Mouse (Mus musculus): Measurements from ENCODE around the gene Bnipl. TPM values are rescaled to one million over a fixed set of nuclear protein-coding genes. Genes with fewer than 3 reads are reported as not detected.

The Bnipl gene
- total and polyA plus RNA-seq, 2 experiments from 2014 or later, result not detected

- no peaks in the 10 kb centered on the region for H3K9me3 ChIP-seq (ENCODE audit: low read length)
- DNase-seq (ENCODE audit: low spot score) (peak; percentile 18), ATAC-seq (peak; percentile 0; the same call in 1 of the 2 replicates)
- peak overlapping the region; percentile 67 for H3K9ac ChIP-seq (replicated peaks; ENCODE audit: low read length)
- no peaks in the 10 kb centered on the region for H3K27me3 ChIP-seq (ENCODE audit: insufficient read depth, low read length)
- no peaks in the 10 kb centered on the region for H3K36me3 ChIP-seq (ENCODE audit: insufficient read depth, low read length)
- H3K4me2 ChIP-seq (ENCODE audit: low read depth, low read length), result peak overlapping the region; percentile 86
- peaks cover 6% of the 10 kb centered on the region; the same call in 1 of the 2 replicates for H3K4me1 ChIP-seq (ENCODE audit: insufficient read depth, low read length)
- under 1% methylated on average over 11 of the region's 11 CpGs for WGBS
- TF ChIP-seq CTCF (IDR thresholded peaks at IDR 0.05; ENCODE audit: low read depth), result no peak
- peak overlapping the region; percentile 90 for H3K27ac ChIP-seq
- peak overlapping the region; percentile 70 for H3K4me3 ChIP-seq (ENCODE audit: low read length)
These were observed 31.4 kb upstream of the Bnipl start for GRCm38 (mm10) chr3:95282381-95282864.

GRCm38 (mm10) chr3:95281216-95282126, 30.5 kb upstream of the Bnipl start, which contains the start of the genes Mindy1 and Prune1:
TSS of gene Mindy1 (plus strand) at chr3:95281345.
TSS of gene Prune1 (minus strand) at chr3:95282076.
- Histone ChIP-seq H3K27ac (peak within 1 kb of the TSS; percentile 90), H3K27me3 (ENCODE audit: insufficient read depth, low read length) (no peaks in the 10 kb centered on the region), H3K9ac (replicated peaks; ENCODE audit: low read length) (peak within 1 kb of the TSS; percentile 82), H3K9me3 (ENCODE audit: low read length) (no peaks in the 10 kb centered on the region), H3K36me3 (ENCODE audit: insufficient read depth, low read length) (no peaks in the 10 kb centered on the region), H3K4me2 (ENCODE audit: low read depth, low read length) (peak within 1 kb of the TSS; percentile 86), H3K4me1 (ENCODE audit: insufficient read depth, low read length) (peaks cover 6% of the 10 kb centered on the region; the same call in 1 of the 2 replicates), H3K4me3 (ENCODE audit: low read length) (peak within 1 kb of the TSS; percentile 70)
- WGBS, result under 1% methylated on average over 53 of the region's 53 CpGs
- peak; percentile 92 for ATAC-seq
- DNase-seq (ENCODE audit: low spot score), result peak; percentile 99
- TF ChIP-seq CTCF (IDR thresholded peaks at IDR 0.05; ENCODE audit: low read depth), result peak; percentile 59

GRCm38 (mm10) chr3:95280747-95281146, 29.8 kb upstream of the Bnipl start:
- ATAC-seq, result no peak
- H3K9me3 ChIP-seq (ENCODE audit: low read length), result no peaks in the 10 kb centered on the region
- no peaks in the 10 kb centered on the region for H3K27me3 ChIP-seq (ENCODE audit: insufficient read depth, low read length)
- 22% methylated on average over 8 of the region's 8 CpGs for WGBS
- peaks cover 6% of the 10 kb centered on the region; the same call in 1 of the 2 replicates for H3K4me1 ChIP-seq (ENCODE audit: insufficient read depth, low read length)
- peak overlapping the region; percentile 90 for H3K27ac ChIP-seq
- TF ChIP-seq CTCF (IDR thresholded peaks at IDR 0.05; ENCODE audit: low read depth), result no peak
- H3K4me2 ChIP-seq (ENCODE audit: low read depth, low read length), result peak overlapping the region; percentile 86
- peak; percentile 51 for DNase-seq (ENCODE audit: low spot score)
- no peaks in the 10 kb centered on the region for H3K36me3 ChIP-seq (ENCODE audit: insufficient read depth, low read length)
- H3K9ac ChIP-seq (replicated peaks; ENCODE audit: low read length), result peak overlapping the region; percentile 82
- peak overlapping the region; percentile 70 for H3K4me3 ChIP-seq (ENCODE audit: low read length)

GRCm38 (mm10) chr3:95277149-95277551, 26.2 kb upstream of the Bnipl start:
- DNase-seq (ENCODE audit: low spot score), result no peak
- ATAC-seq, result no peak
- TF ChIP-seq CTCF (IDR thresholded peaks at IDR 0.05; ENCODE audit: low read depth), result no peak
- H3K4me3 ChIP-seq (ENCODE audit: low read length), result no peak overlapping the region
- H3K27me3 ChIP-seq (ENCODE audit: insufficient read depth, low read length), result no peaks in the 10 kb centered on the region
- H3K36me3 ChIP-seq (ENCODE audit: insufficient read depth, low read length), result 0 out of 2 replicates have a peak, but pooled peaks cover 1% of the 10 kb centered on the region
- no peak overlapping the region for H3K27ac ChIP-seq
- H3K9me3 ChIP-seq (ENCODE audit: low read length), result no peaks in the 10 kb centered on the region
- no peaks in the 10 kb centered on the region for H3K4me1 ChIP-seq (ENCODE audit: insufficient read depth, low read length)
- H3K4me2 ChIP-seq (ENCODE audit: low read depth, low read length), result no peak overlapping the region
- WGBS, result 82% methylated on average over 1 of the region's 1 CpGs
- no peak overlapping the region for H3K9ac ChIP-seq (replicated peaks; ENCODE audit: low read length)

DNA sequence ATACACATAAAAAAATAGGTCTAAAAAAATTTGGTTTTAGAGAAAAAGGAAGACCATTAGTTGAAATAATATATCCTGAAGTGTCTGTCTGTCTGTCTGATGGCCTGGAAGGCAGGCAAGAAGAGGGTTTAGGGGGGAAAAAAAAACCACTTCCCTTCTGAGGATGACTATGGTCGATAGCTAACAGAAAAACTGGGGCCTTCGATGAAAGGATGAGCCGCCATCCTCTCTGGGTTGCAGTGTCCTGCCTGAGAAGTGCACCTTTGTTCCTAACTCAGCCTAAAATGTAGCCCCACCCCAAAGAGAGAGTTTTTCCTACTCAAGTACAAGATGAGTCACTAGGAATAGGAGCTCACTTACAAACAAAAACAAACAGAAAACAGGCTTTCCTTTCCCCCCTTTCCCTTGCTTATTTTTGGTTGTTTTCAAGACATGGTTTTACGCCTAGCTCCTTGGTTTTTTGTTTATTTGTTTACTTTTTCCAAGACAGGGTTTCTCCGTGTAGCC, 25.5 kb upstream of the Bnipl start:
- no peak for DNase-seq (ENCODE audit: low spot score)
- 84% methylated on average over 5 of the region's 5 CpGs for WGBS
- no peak overlapping the region for H3K4me3 ChIP-seq (ENCODE audit: low read length)
- no peak overlapping the region for H3K4me2 ChIP-seq (ENCODE audit: low read depth, low read length)
- H3K27ac ChIP-seq, result no peak overlapping the region
- no peak overlapping the region for H3K9ac ChIP-seq (replicated peaks; ENCODE audit: low read length)
- no peaks in the 10 kb centered on the region for H3K27me3 ChIP-seq (ENCODE audit: insufficient read depth, low read length)
- no peaks in the 10 kb centered on the region for H3K4me1 ChIP-seq (ENCODE audit: insufficient read depth, low read length)
- 0 out of 2 replicates have a peak, but pooled peaks cover 3% of the 10 kb centered on the region for H3K36me3 ChIP-seq (ENCODE audit: insufficient read depth, low read length)
- no peaks in the 10 kb centered on the region for H3K9me3 ChIP-seq (ENCODE audit: low read length)
- no peak for TF ChIP-seq CTCF (IDR thresholded peaks at IDR 0.05; ENCODE audit: low read depth)
- no peak for ATAC-seq

DNA sequence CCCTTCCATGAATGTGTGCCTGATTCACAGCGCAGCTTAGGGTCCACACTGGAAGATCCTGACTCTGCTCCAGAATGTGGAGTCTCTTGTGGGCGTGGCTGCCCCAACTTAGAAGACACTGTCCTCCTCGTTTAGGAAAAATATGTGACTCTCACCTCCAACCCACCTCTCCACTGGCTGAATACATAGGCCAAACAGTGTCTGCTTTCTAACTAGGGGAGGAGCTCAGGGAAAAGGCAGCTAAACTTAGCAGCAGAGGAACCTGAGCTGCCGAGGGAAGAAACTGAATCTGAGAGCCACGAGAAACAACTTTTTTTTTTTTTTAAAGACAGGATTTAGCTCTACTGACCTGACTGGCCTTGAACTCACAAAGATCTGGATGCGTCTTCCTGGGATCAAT, 24.2 kb upstream of the Bnipl start:
- no peak overlapping the region for H3K9ac ChIP-seq (replicated peaks; ENCODE audit: low read length)
- no peaks in the 10 kb centered on the region for H3K4me1 ChIP-seq (ENCODE audit: insufficient read depth, low read length)
- no peak overlapping the region for H3K27ac ChIP-seq
- no peak for TF ChIP-seq CTCF (IDR thresholded peaks at IDR 0.05; ENCODE audit: low read depth)
- DNase-seq (ENCODE audit: low spot score) (no peak), ATAC-seq (no peak)
- 79% methylated on average over 6 of the region's 6 CpGs for WGBS
- H3K4me2 ChIP-seq (ENCODE audit: low read depth, low read length), result no peak overlapping the region
- H3K27me3 ChIP-seq (ENCODE audit: insufficient read depth, low read length), result no peaks in the 10 kb centered on the region
- H3K4me3 ChIP-seq (ENCODE audit: low read length), result no peak overlapping the region
- no peaks in the 10 kb centered on the region for H3K9me3 ChIP-seq (ENCODE audit: low read length)
- 0 out of 2 replicates have a peak, but pooled peaks cover 3% of the 10 kb centered on the region for H3K36me3 ChIP-seq (ENCODE audit: insufficient read depth, low read length)

Data from hindbrain, postnatal 0 days (tissue).